Mouse (Mus musculus) T-cell, adult 2 months (primary cell): ENCODE results near the gene Olfr743.
"Not testable (repeated sequence)": the region's sequence is repeated elsewhere in the genome, so short reads cannot be mapped to it uniquely, and the experiment has no call there.

Experiments used
- DNase-seq: peaks from one replicate; pipeline ENCODE4 v3.0.0; 2022; ENCODE audit warnings: low spot score

Gene Olfr743

GRCm38 (mm10) chr14:50521539-50521938, at the start of gene Olfr743:
Olfr743 (plus strand) TSS chr14:50521839.
- DNase-seq, result no peak

DNA sequence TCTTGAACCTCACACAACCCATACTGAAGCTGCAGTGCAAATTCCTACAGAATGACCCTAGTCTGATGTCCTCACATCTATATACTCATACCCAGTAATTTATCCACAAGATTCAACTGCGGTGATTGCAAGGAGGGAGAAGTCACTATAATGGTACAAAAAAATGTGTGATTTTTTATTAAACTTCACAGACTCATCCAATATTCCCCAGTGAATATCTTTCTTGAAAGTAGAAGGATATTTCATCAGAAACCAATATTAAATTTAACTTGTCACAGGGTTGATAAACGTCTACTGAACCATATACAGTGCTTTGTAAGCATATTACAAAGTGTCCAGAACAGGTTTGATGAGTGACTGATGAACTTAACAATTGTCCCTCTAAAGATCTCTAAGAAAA, 49.2 kb upstream of the Olfr743 start, which contains the start of gene Olfr741:
Gene Olfr741, plus strand, starts transcription at position 301 of the 400 bp plus-strand sequence.
- DNase-seq, result no peak

DNA sequence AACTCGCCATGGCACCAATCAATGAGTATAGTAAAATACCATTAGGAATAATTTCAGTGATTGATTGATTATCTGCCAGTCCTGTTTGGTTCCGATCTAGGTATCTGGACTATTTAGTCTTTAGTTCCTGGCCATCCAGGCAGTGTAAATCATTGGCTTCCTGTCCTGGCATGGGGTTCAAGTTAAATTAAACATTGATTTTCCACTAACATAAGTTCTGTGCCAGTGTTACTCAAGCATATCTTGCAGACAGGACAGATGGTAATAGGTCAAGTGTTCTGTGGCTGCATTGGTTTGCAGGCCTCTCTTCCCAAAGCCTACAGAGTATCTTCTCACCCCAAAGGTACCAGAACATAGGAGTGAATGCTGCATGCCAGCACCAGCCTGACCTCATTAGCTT, 43.2 kb upstream of the Olfr743 start:
- DNase-seq, result no peak

DNA sequence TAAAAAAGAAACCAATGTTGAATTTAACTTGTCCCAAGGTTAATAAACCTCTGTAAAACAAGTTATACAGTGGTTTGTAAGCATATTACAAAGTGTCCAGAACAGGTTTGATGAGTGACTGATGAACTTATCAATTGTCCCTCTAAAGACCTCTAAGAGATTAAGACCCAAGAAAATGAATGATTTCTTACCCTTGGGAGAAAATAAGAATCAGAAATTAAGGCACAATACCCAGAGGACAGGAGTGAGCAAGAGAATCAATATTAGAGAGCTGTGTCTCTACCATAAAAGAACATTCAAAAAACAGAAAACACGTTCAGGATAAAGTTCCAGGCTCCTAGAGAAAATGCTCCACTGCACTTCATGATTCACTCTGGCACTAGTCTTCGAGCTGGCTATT, 18.3 kb upstream of the Olfr743 start, which contains the start of gene Olfr742:
Gene Olfr742, plus strand, starts transcription at position 301 of the 400 bp plus-strand sequence.
- DNase-seq, result no peak

DNA sequence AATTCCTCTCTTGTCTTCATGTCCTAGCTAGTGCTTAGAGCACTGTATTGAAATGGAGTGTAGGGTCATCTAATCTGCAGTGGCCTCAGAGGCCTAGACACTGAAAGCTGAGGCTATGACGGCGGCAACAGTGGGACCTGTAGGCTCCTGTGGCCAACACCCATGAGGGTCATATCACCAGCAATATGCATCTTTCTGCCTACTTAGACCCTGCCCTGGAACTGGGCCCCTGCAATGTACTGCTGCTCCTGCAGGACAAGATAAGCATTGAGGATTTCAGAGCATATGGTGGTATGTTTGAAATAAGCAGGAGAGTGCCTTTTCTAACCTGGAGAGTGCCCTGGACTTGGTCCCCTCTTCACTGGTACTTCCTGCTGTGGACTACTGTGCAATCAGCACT, 31.1 kb downstream of the Olfr743 start:
- DNase-seq, result no peak

GRCm38 (mm10) chr14:50573056-50573455, 51.4 kb downstream of the Olfr743 start:
- not testable (repeated sequence) for DNase-seq
